Mouse (Mus musculus): ENCODE measurements around the gene Car3. TPM values are rescaled to one million over a fixed set of nuclear protein-coding genes. Genes with fewer than 3 reads are reported as not detected.

Gene Car3
- polyA plus RNA-seq, 1 experiment from 2014 or later, result 10.0 TPM

DNA sequence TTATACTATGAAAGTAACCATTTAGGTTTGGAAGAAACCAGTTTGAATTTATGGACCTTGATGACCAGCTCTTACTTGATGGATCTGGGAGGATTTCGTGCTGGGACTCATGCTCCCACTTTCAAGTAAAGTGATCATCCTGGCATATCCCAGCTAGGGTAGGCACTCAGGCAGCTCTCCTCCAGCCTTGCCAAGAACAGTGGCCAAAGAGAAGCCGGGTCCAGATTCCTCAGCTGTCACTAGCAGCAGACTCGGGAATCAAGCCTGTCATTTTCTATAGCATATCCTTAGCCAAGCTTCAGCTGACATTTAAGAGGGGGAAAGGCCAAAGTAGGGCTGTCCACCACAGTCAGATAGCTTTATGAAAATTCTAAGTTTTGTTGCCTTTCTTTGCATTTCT, 3.0 kb upstream of the Car3 start:
- Histone ChIP-seq H3K27me3 (no peaks in the 10 kb centered on the region), H3K9me3 (no peaks in the 10 kb centered on the region), H3K27ac (replicated peaks) (no peak overlapping the region), H3K4me3 (no peak overlapping the region), H3K4me2 (no peak overlapping the region), H3K4me1 (replicated peaks) (peaks cover 17% of the 10 kb centered on the region), H3K9ac (no peak overlapping the region), H3K36me3 (no peaks in the 10 kb centered on the region)
- no peak for ATAC-seq (ENCODE audit: low read depth)
- 86% methylated on average over 3 of the region's 3 CpGs for WGBS

- no peak for ATAC-seq (ENCODE audit: low read depth)
- H3K27ac ChIP-seq (replicated peaks), result no peak overlapping the region
- no peak overlapping the region for H3K9ac ChIP-seq
- H3K27me3 ChIP-seq, result no peaks in the 10 kb centered on the region
- H3K9me3 ChIP-seq, result no peaks in the 10 kb centered on the region
- WGBS, result 87% methylated on average over 1 of the region's 1 CpGs
- H3K36me3 ChIP-seq, result no peaks in the 10 kb centered on the region
- H3K4me1 ChIP-seq (replicated peaks), result peaks cover 17% of the 10 kb centered on the region
- no peak overlapping the region for H3K4me3 ChIP-seq
- no peak overlapping the region for H3K4me2 ChIP-seq
Observed at GRCm38 (mm10) chr3:14861165-14861564, 2.1 kb upstream of the Car3 start.

DNA sequence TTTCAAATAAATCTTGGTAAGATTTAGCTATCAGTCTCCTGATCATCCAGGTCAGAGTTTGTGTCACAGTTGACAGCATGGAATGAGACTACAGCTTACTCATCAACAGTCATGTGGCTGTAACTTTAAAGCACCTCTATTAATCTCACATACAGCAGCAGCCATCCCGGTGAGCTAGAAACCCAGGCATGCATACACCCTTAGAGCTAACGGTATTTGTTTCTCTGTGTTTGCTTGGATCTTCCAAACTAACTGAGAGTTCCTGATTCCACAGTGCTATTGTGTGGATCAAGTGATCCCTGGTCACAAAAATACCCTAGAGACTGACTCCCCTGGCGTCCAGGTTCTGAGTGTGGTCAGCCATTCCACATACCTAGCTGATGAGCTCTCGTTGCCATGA, 1.5 kb upstream of the Car3 start:
- 13% methylated on average over 4 of the region's 4 CpGs for WGBS
- no peak overlapping the region for H3K4me3 ChIP-seq

DNA sequence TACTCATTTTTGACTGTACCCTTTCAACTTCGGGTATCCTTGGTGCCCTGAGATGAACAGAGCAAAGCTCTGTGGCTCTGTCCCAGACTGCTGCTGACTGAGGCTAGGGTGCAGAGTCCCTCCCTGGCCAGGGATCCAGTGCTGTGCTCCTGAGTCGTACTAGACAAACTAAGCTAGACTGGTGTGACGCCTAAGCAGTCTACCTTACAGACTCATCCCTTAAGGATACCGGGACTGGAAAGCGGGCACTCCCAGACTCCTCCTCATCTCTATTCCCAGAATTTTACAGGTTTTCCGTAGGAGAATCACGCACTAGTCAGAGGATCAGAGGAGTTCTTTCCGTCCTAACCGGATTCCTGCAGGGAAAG, 674 bp upstream of the Car3 start:
- H3K4me2 ChIP-seq, result peak overlapping the region; percentile 86

More for the DNA sequence above, 1.5 kb upstream of the Car3 start:
- no peaks in the 10 kb centered on the region for H3K9me3 ChIP-seq
- H3K36me3 ChIP-seq, result no peaks in the 10 kb centered on the region
- no peak overlapping the region for H3K27ac ChIP-seq (replicated peaks)
- H3K4me1 ChIP-seq (replicated peaks), result peaks cover 17% of the 10 kb centered on the region
- H3K9ac ChIP-seq, result no peak overlapping the region
- H3K4me2 ChIP-seq, result peak overlapping the region; percentile 86
- no peaks in the 10 kb centered on the region for H3K27me3 ChIP-seq
- ATAC-seq (ENCODE audit: low read depth), result no peak

GRCm38 (mm10) chr3:14863922-14864321, 610 bp downstream of the Car3 start:
- H3K9ac ChIP-seq, result no peak overlapping the region
- WGBS, result 96% methylated on average over 2 of the region's 2 CpGs
- H3K27ac ChIP-seq (replicated peaks), result no peak overlapping the region
- H3K4me3 ChIP-seq, result no peak overlapping the region
- H3K4me1 ChIP-seq (replicated peaks), result peaks cover 17% of the 10 kb centered on the region
- no peak overlapping the region for H3K4me2 ChIP-seq
- no peak for ATAC-seq (ENCODE audit: low read depth)
- H3K36me3 ChIP-seq, result no peaks in the 10 kb centered on the region
- no peaks in the 10 kb centered on the region for H3K9me3 ChIP-seq
- H3K27me3 ChIP-seq, result no peaks in the 10 kb centered on the region

More for the DNA sequence above, 674 bp upstream of the Car3 start:
- under 1% methylated on average over 9 of the region's 9 CpGs for WGBS
- Histone ChIP-seq H3K9me3 (no peaks in the 10 kb centered on the region), H3K36me3 (no peaks in the 10 kb centered on the region), H3K4me1 (replicated peaks) (peaks cover 17% of the 10 kb centered on the region), H3K27ac (replicated peaks) (0 out of 2 replicates have a peak overlapping the region, but pooled peaks have one; percentile 3), H3K9ac (peak overlapping the region; percentile 66), H3K4me3 (peak overlapping the region; percentile 42), H3K27me3 (no peaks in the 10 kb centered on the region)
- peak; percentile 93 for ATAC-seq (ENCODE audit: low read depth)

DNA sequence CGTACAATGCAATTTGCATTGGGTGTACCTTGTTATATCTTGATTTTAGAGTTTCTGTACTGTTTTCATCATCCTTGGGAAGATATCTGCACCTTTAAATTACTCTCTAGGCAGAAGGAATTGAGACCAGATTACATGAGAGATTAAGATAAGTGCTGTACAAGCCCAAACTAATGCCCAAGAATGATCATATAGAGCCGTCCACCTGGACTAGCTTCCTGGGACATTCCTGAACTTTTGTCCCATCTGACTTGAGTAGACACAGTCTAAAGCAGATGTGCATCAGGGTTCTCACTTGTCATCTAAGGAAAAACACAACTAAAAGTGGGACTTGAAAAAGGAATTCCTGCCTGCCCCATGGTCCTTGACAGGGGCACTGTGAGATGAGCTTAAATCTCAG, 2.6 kb downstream of the Car3 start:
- no peaks in the 10 kb centered on the region for H3K36me3 ChIP-seq
- 81% methylated on average over 2 of the region's 2 CpGs for WGBS
- ATAC-seq (ENCODE audit: low read depth), result no peak
- no peak overlapping the region for H3K4me3 ChIP-seq
- H3K4me1 ChIP-seq (replicated peaks), result peaks cover 17% of the 10 kb centered on the region
- H3K9me3 ChIP-seq, result no peaks in the 10 kb centered on the region
- no peak overlapping the region for H3K4me2 ChIP-seq
- no peaks in the 10 kb centered on the region for H3K27me3 ChIP-seq
- H3K27ac ChIP-seq (replicated peaks), result no peak overlapping the region
- H3K9ac ChIP-seq, result no peak overlapping the region

DNA sequence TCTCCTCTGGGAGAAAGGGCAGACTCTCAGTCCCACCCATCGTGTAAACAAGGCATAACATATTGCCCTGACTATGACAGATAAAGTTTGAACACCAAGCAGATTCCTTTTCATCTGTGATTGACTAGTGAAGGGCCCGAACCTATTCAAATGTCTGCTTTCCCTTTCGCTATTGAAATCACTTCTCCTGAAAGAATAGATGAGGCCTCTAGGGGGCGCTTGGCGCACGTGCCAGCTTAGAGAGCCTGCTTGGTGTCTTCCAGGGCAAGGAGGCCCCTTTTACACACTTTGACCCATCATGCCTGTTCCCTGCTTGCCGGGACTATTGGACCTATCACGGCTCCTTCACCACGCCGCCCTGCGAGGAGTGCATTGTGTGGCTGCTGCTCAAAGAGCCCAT, 6.5 kb downstream of the Car3 start:
- Histone ChIP-seq H3K27ac (replicated peaks) (no peak overlapping the region), H3K4me3 (no peak overlapping the region), H3K9ac (no peak overlapping the region), H3K9me3 (no peaks in the 10 kb centered on the region), H3K4me2 (no peak overlapping the region), H3K27me3 (no peaks in the 10 kb centered on the region), H3K36me3 (no peaks in the 10 kb centered on the region), H3K4me1 (replicated peaks) (no peaks in the 10 kb centered on the region)
- WGBS, result 21% methylated on average over 11 of the region's 11 CpGs
- peak; percentile 50; the same call in 1 of the 2 replicates for ATAC-seq (ENCODE audit: low read depth)

GRCm38 (mm10) chr3:14870528-14870927, 7.2 kb downstream of the Car3 start:
- Histone ChIP-seq H3K27ac (replicated peaks) (no peak overlapping the region), H3K4me1 (replicated peaks) (no peaks in the 10 kb centered on the region), H3K9ac (no peak overlapping the region), H3K36me3 (no peaks in the 10 kb centered on the region), H3K4me2 (no peak overlapping the region), H3K27me3 (no peaks in the 10 kb centered on the region), H3K4me3 (no peak overlapping the region), H3K9me3 (no peaks in the 10 kb centered on the region)
- ATAC-seq (ENCODE audit: low read depth), result no peak
- WGBS, result 71% methylated on average over 1 of the region's 1 CpGs

DNA sequence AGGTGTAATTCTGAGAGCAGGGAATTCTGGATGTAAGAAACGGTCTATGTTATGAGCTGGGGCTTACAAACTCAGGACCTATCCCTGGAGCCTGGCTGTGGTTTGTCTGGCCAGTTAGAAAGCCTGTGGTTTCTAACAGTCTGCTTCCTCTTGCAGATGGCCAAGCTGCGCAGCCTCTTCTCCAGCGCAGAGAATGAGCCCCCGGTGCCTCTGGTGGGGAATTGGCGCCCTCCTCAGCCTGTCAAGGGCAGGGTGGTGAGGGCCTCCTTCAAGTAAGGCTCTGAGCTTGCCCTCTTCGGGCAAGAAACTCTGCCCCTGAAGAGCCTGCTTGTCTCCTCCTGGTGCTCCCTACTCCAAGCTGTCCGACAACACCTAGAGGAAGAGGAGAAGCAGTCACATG, 8.1 kb downstream of the Car3 start:
- ATAC-seq (ENCODE audit: low read depth), result peak; percentile 36; the same call in 1 of the 2 replicates
- Histone ChIP-seq H3K4me1 (replicated peaks) (no peaks in the 10 kb centered on the region), H3K36me3 (no peaks in the 10 kb centered on the region), H3K9me3 (no peaks in the 10 kb centered on the region), H3K4me2 (no peak overlapping the region), H3K27ac (replicated peaks) (no peak overlapping the region), H3K9ac (no peak overlapping the region), H3K4me3 (no peak overlapping the region), H3K27me3 (no peaks in the 10 kb centered on the region)
- 62% methylated on average over 7 of the region's 7 CpGs for WGBS

- Histone ChIP-seq H3K4me3 (no peak overlapping the region), H3K9ac (no peak overlapping the region), H3K4me1 (replicated peaks) (no peaks in the 10 kb centered on the region), H3K27ac (replicated peaks) (no peak overlapping the region), H3K4me2 (no peak overlapping the region), H3K9me3 (no peaks in the 10 kb centered on the region), H3K27me3 (no peaks in the 10 kb centered on the region), H3K36me3 (no peaks in the 10 kb centered on the region)
- WGBS, result 55% methylated on average over 8 of the region's 8 CpGs
- no peak for ATAC-seq (ENCODE audit: low read depth)
Observed at GRCm38 (mm10) chr3:14874402-14875040, 11.2 kb downstream of the Car3 start.

DNA sequence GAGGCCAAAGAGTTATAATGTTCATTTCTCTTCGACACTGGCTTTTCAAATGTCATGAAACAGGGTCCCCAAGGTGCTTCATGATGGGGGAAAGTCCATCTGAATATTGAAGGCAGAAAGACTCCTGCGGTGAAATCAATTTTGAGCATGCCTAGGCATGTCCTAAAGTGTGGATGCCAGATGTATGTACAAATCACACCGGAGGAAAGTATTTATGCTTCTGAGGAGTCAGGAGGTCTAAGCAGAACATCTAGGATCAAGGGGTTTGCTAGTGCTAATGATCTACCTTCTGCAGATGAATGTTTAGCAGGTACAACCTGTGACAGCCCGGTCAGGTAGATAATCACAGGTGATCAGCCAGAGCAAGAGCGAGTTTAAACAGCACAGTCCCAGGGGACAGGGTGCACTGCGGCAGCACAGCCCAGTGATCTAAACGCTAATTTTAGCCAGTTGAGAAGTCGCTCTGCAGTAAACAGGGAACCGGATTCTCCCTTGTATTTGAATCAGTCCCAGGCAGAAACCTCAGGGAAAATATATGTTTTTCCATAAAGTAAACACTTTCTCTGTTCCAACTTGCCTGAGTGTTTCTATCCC, 13.1 kb downstream of the Car3 start:
- H3K27ac ChIP-seq (replicated peaks), result no peak overlapping the region
- H3K36me3 ChIP-seq, result no peaks in the 10 kb centered on the region
- WGBS, result 80% methylated on average over 9 of the region's 9 CpGs
- no peaks in the 10 kb centered on the region for H3K4me1 ChIP-seq (replicated peaks)
- H3K27me3 ChIP-seq, result no peaks in the 10 kb centered on the region
- no peak overlapping the region for H3K4me2 ChIP-seq
- H3K9me3 ChIP-seq, result no peaks in the 10 kb centered on the region
- H3K4me3 ChIP-seq, result no peak overlapping the region
- no peak overlapping the region for H3K9ac ChIP-seq
- ATAC-seq (ENCODE audit: low read depth), result no peak

- Histone ChIP-seq H3K36me3 (no peaks in the 10 kb centered on the region), H3K4me2 (no peak overlapping the region), H3K27ac (replicated peaks) (no peak overlapping the region), H3K9ac (no peak overlapping the region), H3K9me3 (no peaks in the 10 kb centered on the region), H3K4me3 (no peak overlapping the region), H3K27me3 (no peaks in the 10 kb centered on the region), H3K4me1 (replicated peaks) (no peaks in the 10 kb centered on the region)
- WGBS, result 90% methylated on average over 7 of the region's 7 CpGs
- ATAC-seq (ENCODE audit: low read depth), result no peak
Observed at GRCm38 (mm10) chr3:14877251-14877909, 14.1 kb downstream of the Car3 start.
